Mouse (Mus musculus) thymus, postnatal 4 days (tissue): Measurements from ENCODE around the gene 1700109H08Rik.
"Not testable (repeated sequence)": the region's sequence is repeated elsewhere in the genome, so short reads cannot be mapped to it uniquely, and the experiment has no call there.

ENCODE experiments used
- DNase-seq: peaks from one replicate; pipeline ENCODE4 v3.0.0; 2021

1700109H08Rik gene

GRCm38 (mm10) chr5:3600298-3600697 is 28.9 kb downstream of the 1700109H08Rik start:
- DNase-seq, result no peak

GRCm38 (mm10) chr5:3600790-3601189 is 29.4 kb downstream of the 1700109H08Rik start:
- no peak for DNase-seq

GRCm38 (mm10) chr5:3607114-3607513 is 35.7 kb downstream of the 1700109H08Rik start:
- DNase-seq, result no peak

GRCm38 (mm10) chr5:3609241-3609640 is 37.9 kb downstream of the 1700109H08Rik start:
- no peak for DNase-seq

- DNase-seq, result not testable (repeated sequence)
Observed at GRCm38 (mm10) chr5:3611835-3612234, 40.5 kb downstream of the 1700109H08Rik start.

GRCm38 (mm10) chr5:3620486-3620885 is 49.1 kb downstream of the 1700109H08Rik start:
- no peak for DNase-seq

GRCm38 (mm10) chr5:3630055-3630454 is 58.7 kb downstream of the 1700109H08Rik start:
- no peak for DNase-seq

GRCm38 (mm10) chr5:3631512-3632271 is 60.3 kb downstream of the 1700109H08Rik start:
- no peak for DNase-seq

- no peak for DNase-seq
Observed at GRCm38 (mm10) chr5:3632285-3632684, 60.9 kb downstream of the 1700109H08Rik start.

- no peak for DNase-seq
Observed at GRCm38 (mm10) chr5:3633315-3633714, 61.9 kb downstream of the 1700109H08Rik start.

GRCm38 (mm10) chr5:3633951-3634350 is 62.6 kb downstream of the 1700109H08Rik start:
- peak; percentile 54 for DNase-seq
